ENCODE assay signal across 8 mouse cellular contexts in genomic region chr8:70607603-70607897, GRCm38 (mm10). TPM values are rescaled to one million over a fixed set of nuclear protein-coding genes. Genes with fewer than 3 reads are reported as not detected.
DNase-seq lines count a peak whose midpoint lies in the region; ATAC-seq lines count a peak whose summit lies in the region.

No protein-coding gene starts in this region.

- H3K4me1 ChIP-seq in lung, embryonic 16.5 days (replicated peaks; ENCODE audit: control insufficient read depth, insufficient read depth, low read length) = peaks cover 33% of the 10 kb centered on the region
- H3K4me1 ChIP-seq in intestine, embryonic 16.5 days (ENCODE audit: control insufficient read depth, insufficient read depth, low read length) = peaks cover 36% of the 10 kb centered on the region
- H3K4me1 ChIP-seq in neural tube, embryonic 12.5 days = peaks cover 68% of the 10 kb centered on the region

- H3K36me3 ChIP-seq in lung, embryonic 16.5 days (ENCODE audit: control insufficient read depth, insufficient read depth, low read length) = peaks cover 3% of the 10 kb centered on the region
- no peaks in the 10 kb centered on the region for H3K36me3 ChIP-seq in intestine, embryonic 16.5 days (ENCODE audit: control insufficient read depth, insufficient read depth, low read length)
- H3K36me3 ChIP-seq in neural tube, embryonic 12.5 days = 0 out of 2 replicates have a peak, but pooled peaks cover 4% of the 10 kb centered on the region

- no peak for ATAC-seq in lung, embryonic 16.5 days (ENCODE audit: low read depth)
- ATAC-seq in intestine, embryonic 16.5 days = no peak
- ATAC-seq in neural tube, embryonic 12.5 days (ENCODE audit: low FRiP score, low read depth) = no peak
- ATAC-seq in megakaryocyte progenitor cell, adult 5-6 weeks (replicated peaks; ENCODE audit: poor library complexity) = no peak

- no peaks in the 10 kb centered on the region for H3K27me3 ChIP-seq in lung, embryonic 16.5 days (ENCODE audit: control insufficient read depth, insufficient read depth, low read depth, low read length)
- H3K27me3 ChIP-seq in intestine, embryonic 16.5 days (replicated peaks; ENCODE audit: control insufficient read depth, insufficient read depth, low read length) = no peaks in the 10 kb centered on the region
- no peaks in the 10 kb centered on the region for H3K27me3 ChIP-seq in neural tube, embryonic 12.5 days (replicated peaks)

- no peaks in the 10 kb centered on the region for H3K9me3 ChIP-seq in lung, embryonic 16.5 days (ENCODE audit: control insufficient read depth, low read length)
- no peaks in the 10 kb centered on the region for H3K9me3 ChIP-seq in intestine, embryonic 16.5 days (ENCODE audit: control insufficient read depth, low read length)
- no peaks in the 10 kb centered on the region for H3K9me3 ChIP-seq in neural tube, embryonic 12.5 days

- peak overlapping the region; percentile 83 for H3K4me3 ChIP-seq in lung, embryonic 16.5 days (ENCODE audit: low read length)
- peak overlapping the region; percentile 83 for H3K4me3 ChIP-seq in intestine, embryonic 16.5 days (ENCODE audit: low read length)
- H3K4me3 ChIP-seq in neural tube, embryonic 12.5 days = peak overlapping the region; percentile 82

- H3K27ac ChIP-seq in lung, embryonic 16.5 days (ENCODE audit: low read length) = peak overlapping the region; percentile 100
- peak overlapping the region; percentile 76 for H3K27ac ChIP-seq in intestine, embryonic 16.5 days (ENCODE audit: low read length)
- no peak overlapping the region for H3K27ac ChIP-seq in neural tube, embryonic 12.5 days

- peak; percentile 25 for DNase-seq in adrenal gland, postnatal 14 days
- DNase-seq in adrenal gland, postnatal 25 days = no peak
- no peak for DNase-seq in lung, postnatal 10 days
- no peak for DNase-seq in left cerebral cortex, postnatal 14 days (ENCODE audit: low spot score in 2 of 2)

- peak overlapping the region; percentile 74 for H3K4me2 ChIP-seq in lung, embryonic 16.5 days (ENCODE audit: low read depth, low read length)
- peak overlapping the region; percentile 99 for H3K4me2 ChIP-seq in intestine, embryonic 16.5 days (ENCODE audit: low read depth, low read length)
- H3K4me2 ChIP-seq in neural tube, embryonic 12.5 days (replicated peaks) = peak overlapping the region; percentile 81

- intact Hi-C loops in left cerebral cortex, postnatal 14 days (cut with DNase I) = no loop called here

- H3K9ac ChIP-seq in lung, embryonic 16.5 days (ENCODE audit: low read length) = peak overlapping the region; percentile 90
- peak overlapping the region; percentile 89 for H3K9ac ChIP-seq in intestine, embryonic 16.5 days (ENCODE audit: low read depth, low read length)
- H3K9ac ChIP-seq in neural tube, embryonic 12.5 days = peak overlapping the region; percentile 84

- 18% methylated on average over 6 of the region's 6 CpGs for WGBS in lung, embryonic 16.5 days
- 22% methylated on average over 6 of the region's 6 CpGs for whole genome bisulfite sequencing in intestine, embryonic 16.5 days
- WGBS in neural tube, embryonic 12.5 days = 34% methylated on average over 6 of the region's 6 CpGs

RNA-seq across cellular contexts. Expression of gene Ssbp4, which starts 1.1 kb away (rescaled TPM):
- total RNA-seq in adrenal gland, postnatal 14 days (2021) = 84.4 and 102 TPM in 2 replicates
- total RNA-seq in adrenal gland, postnatal 25 days (2021) = 82.0 and 88.2 TPM in 2 replicates
- 106 and 108 TPM in 2 replicates for polyA plus RNA-seq in lung, embryonic 16.5 days (2015; fragmentation: Nextera tagmentation; extraction: Ambion mirVana)
- 63.2 and 73.9 TPM in 2 replicates for polyA plus RNA-seq in intestine, embryonic 16.5 days (2015; fragmentation: Nextera tagmentation; extraction: Ambion mirVana)
- polyA plus RNA-seq in neural tube, embryonic 12.5 days (2016; fragmentation: Nextera tagmentation; extraction: Ambion mirVana) = 139 and 144 TPM in 2 replicates
- total RNA-seq in left cerebral cortex, postnatal 14 days (2021) = 100 to 1,000 TPM; 270 to 302 TPM
- 31.6 and 40.7 TPM in 2 replicates for total RNA-seq in megakaryocyte progenitor cell, adult 5-6 weeks (2015)
- 40.2 and 69.7 TPM in 2 replicates for total RNA-seq in megakaryocyte progenitor cell, adult 5-6 weeks (2017)

RNA-seq across cellular contexts. Expression of gene Lrrc25, which starts 8.4 kb away (rescaled TPM):
- 1.6 and 2.0 TPM in 2 replicates for total RNA-seq in adrenal gland, postnatal 14 days (2021)
- 1.0 and 2.2 TPM in 2 replicates for total RNA-seq in adrenal gland, postnatal 25 days (2021)
- 2.0 and 3.2 TPM in 2 replicates for polyA plus RNA-seq in lung, embryonic 16.5 days (2015; fragmentation: Nextera tagmentation; extraction: Ambion mirVana)
- polyA plus RNA-seq in intestine, embryonic 16.5 days (2015; fragmentation: Nextera tagmentation; extraction: Ambion mirVana) = 2.9 and 3.0 TPM in 2 replicates
- 0.68 and 1.3 TPM in 2 replicates for polyA plus RNA-seq in neural tube, embryonic 12.5 days (2016; fragmentation: Nextera tagmentation; extraction: Ambion mirVana)
- under 1 TPM; 0.90 to 0.97 TPM for total RNA-seq in left cerebral cortex, postnatal 14 days (2021)
- total RNA-seq in megakaryocyte progenitor cell, adult 5-6 weeks (2015) = 6.2 and 12.9 TPM in 2 replicates
- total RNA-seq in megakaryocyte progenitor cell, adult 5-6 weeks (2017) = 4.7 and 5.4 TPM in 2 replicates

RNA-seq across cellular contexts. Expression of gene Isyna1, which starts 13.4 kb away (rescaled TPM):
- 77.2 and 84.7 TPM in 2 replicates for total RNA-seq in adrenal gland, postnatal 14 days (2021)
- total RNA-seq in adrenal gland, postnatal 25 days (2021) = 89.7 and 101 TPM in 2 replicates
- 118 and 121 TPM in 2 replicates for polyA plus RNA-seq in lung, embryonic 16.5 days (2015; fragmentation: Nextera tagmentation; extraction: Ambion mirVana)
- polyA plus RNA-seq in intestine, embryonic 16.5 days (2015; fragmentation: Nextera tagmentation; extraction: Ambion mirVana) = 105 and 121 TPM in 2 replicates
- polyA plus RNA-seq in neural tube, embryonic 12.5 days (2016; fragmentation: Nextera tagmentation; extraction: Ambion mirVana) = 116 TPM in 2 replicates
- total RNA-seq in left cerebral cortex, postnatal 14 days (2021) = 10 to 100 TPM; 47.5 to 51.0 TPM
- total RNA-seq in megakaryocyte progenitor cell, adult 5-6 weeks (2015) = 26.1 and 39.0 TPM in 2 replicates
- 42.9 and 45.4 TPM in 2 replicates for total RNA-seq in megakaryocyte progenitor cell, adult 5-6 weeks (2017)

RNA-seq across cellular contexts. Expression of gene Gdf15, which starts 24.7 kb away (rescaled TPM):
- total RNA-seq in adrenal gland, postnatal 14 days (2021) = 0.79 and 1.0 TPM in 2 replicates
- 2.2 and 5.7 TPM in 2 replicates for total RNA-seq in adrenal gland, postnatal 25 days (2021)
- polyA plus RNA-seq in lung, embryonic 16.5 days (2015; fragmentation: Nextera tagmentation; extraction: Ambion mirVana) = 0.45 and 0.60 TPM in 2 replicates
- 3.6 and 3.7 TPM in 2 replicates for polyA plus RNA-seq in intestine, embryonic 16.5 days (2015; fragmentation: Nextera tagmentation; extraction: Ambion mirVana)
- polyA plus RNA-seq in neural tube, embryonic 12.5 days (2016; fragmentation: Nextera tagmentation; extraction: Ambion mirVana) = 0.14 TPM in 1 of 2 replicates, not detected in the other
- not detected for total RNA-seq in left cerebral cortex, postnatal 14 days (2021)
- not detected in 2 replicates for total RNA-seq in megakaryocyte progenitor cell, adult 5-6 weeks (2015)
- total RNA-seq in megakaryocyte progenitor cell, adult 5-6 weeks (2017) = not detected in 2 replicates

RNA-seq across cellular contexts. Expression of gene Pgpep1, which starts 52.6 kb away (rescaled TPM):
- 73.1 and 86.5 TPM in 2 replicates for total RNA-seq in adrenal gland, postnatal 14 days (2021)
- 98.1 and 129 TPM in 2 replicates for total RNA-seq in adrenal gland, postnatal 25 days (2021)
- 43.6 and 46.7 TPM in 2 replicates for polyA plus RNA-seq in lung, embryonic 16.5 days (2015; fragmentation: Nextera tagmentation; extraction: Ambion mirVana)
- 88.3 and 101 TPM in 2 replicates for polyA plus RNA-seq in intestine, embryonic 16.5 days (2015; fragmentation: Nextera tagmentation; extraction: Ambion mirVana)
- 181 and 188 TPM in 2 replicates for polyA plus RNA-seq in neural tube, embryonic 12.5 days (2016; fragmentation: Nextera tagmentation; extraction: Ambion mirVana)
- 10 to 100 TPM; 14.8 to 19.0 TPM for total RNA-seq in left cerebral cortex, postnatal 14 days (2021)
- 11.7 and 11.8 TPM in 2 replicates for total RNA-seq in megakaryocyte progenitor cell, adult 5-6 weeks (2015)
- 3.6 and 5.2 TPM in 2 replicates for total RNA-seq in megakaryocyte progenitor cell, adult 5-6 weeks (2017)
